In genomic region chr6:71369416-71369815, GRCm38 (mm10) we compare ENCODE assay signal across 17 mouse cellular contexts. TPM values are rescaled to one million over a fixed set of nuclear protein-coding genes. Genes with fewer than 3 reads are reported as not detected.
"Had no signal": no experiment of that assay in that cellular context is flagged by ENCODE, and none has a peak within 500 bp of the region (broad histone marks: within the 10 kb centered on the region; RNA-seq: fewer than 3 reads in every experiment).

No protein-coding gene starts in this region.

- H3K4me3 ChIP-seq: layer of hippocampus, adult 2 months; limb, embryonic 12.5 days; liver, embryonic 13.5 days; midbrain, embryonic 12.5 days; stomach, embryonic 15.5 days had no signal

- ATAC-seq: intestine, postnatal 0 days; liver, postnatal 0 days; midbrain, embryonic 16.5 days had no signal

- H3K36me3 ChIP-seq: limb, embryonic 12.5 days; liver, embryonic 13.5 days; midbrain, embryonic 12.5 days; stomach, embryonic 15.5 days had no signal

- H3K9ac ChIP-seq: limb, embryonic 12.5 days; liver, embryonic 13.5 days; liver, postnatal 0 days; midbrain, embryonic 12.5 days; stomach, embryonic 15.5 days had no signal

- H3K4me1 ChIP-seq: limb, embryonic 12.5 days; liver, embryonic 13.5 days; midbrain, embryonic 12.5 days; stomach, embryonic 15.5 days had no signal

- H3K4me2 ChIP-seq: limb, embryonic 12.5 days; liver, embryonic 13.5 days; midbrain, embryonic 12.5 days; stomach, embryonic 15.5 days had no signal

- H3K27me3 ChIP-seq: limb, embryonic 12.5 days; liver, embryonic 13.5 days; midbrain, embryonic 12.5 days; stomach, embryonic 15.5 days had no signal

- DNase-seq: kidney, adult 8-10 months; kidney, postnatal 36 days; liver; liver, embryonic 13.5 days; liver, postnatal 0 days; right cerebral cortex, postnatal 14 days had no signal

- H3K27ac ChIP-seq: kidney, postnatal 0 days; layer of hippocampus, adult 2 months; limb, embryonic 12.5 days; liver, embryonic 13.5 days; midbrain, embryonic 12.5 days; stomach, embryonic 15.5 days had no signal

- H3K9me3 ChIP-seq: limb, embryonic 12.5 days; liver, embryonic 13.5 days; midbrain, embryonic 12.5 days; stomach, embryonic 15.5 days had no signal

RNA-seq across cellular contexts. Expression of gene Cd8a, which starts 3.8 kb away (rescaled TPM):
- total RNA-seq: layer of hippocampus, adult 2 months; layer of hippocampus, postnatal 10 days; left cerebral cortex, postnatal 36 days; megakaryocyte-erythroid progenitor cell, adult 5-6 weeks had no signal
- polyA plus RNA-seq: liver, embryonic 13.5 days; midbrain, embryonic 12.5 days; midbrain, embryonic 16.5 days; neural tube, embryonic 14.5 days had no signal

RNA-seq across cellular contexts. Expression of gene Cd8b1, which starts 46.8 kb away (rescaled TPM):
- total RNA-seq: layer of hippocampus, adult 2 months; layer of hippocampus, postnatal 10 days; left cerebral cortex, postnatal 36 days; megakaryocyte-erythroid progenitor cell, adult 5-6 weeks had no signal
- polyA plus RNA-seq: limb, embryonic 12.5 days; liver, embryonic 13.5 days; liver, postnatal 0 days; midbrain, embryonic 12.5 days; midbrain, embryonic 16.5 days; neural tube, embryonic 14.5 days had no signal

RNA-seq across cellular contexts. Expression of gene Smyd1, which starts 47.4 kb away (rescaled TPM):
- total RNA-seq: megakaryocyte-erythroid progenitor cell, adult 5-6 weeks had no signal
